Mouse (Mus musculus) MN1 (cell line): Measurements from ENCODE around the gene 1700029J07Rik.
A peak's percentile ranks its signal among the peaks of the same experiment; 100 is the strongest.

Experiments used
- DNase-seq: peaks from one replicate; pipeline ENCODE4 v3.0.0-alpha.2; 2016; ENCODE audit warnings: low spot score

Gene 1700029J07Rik

DNA sequence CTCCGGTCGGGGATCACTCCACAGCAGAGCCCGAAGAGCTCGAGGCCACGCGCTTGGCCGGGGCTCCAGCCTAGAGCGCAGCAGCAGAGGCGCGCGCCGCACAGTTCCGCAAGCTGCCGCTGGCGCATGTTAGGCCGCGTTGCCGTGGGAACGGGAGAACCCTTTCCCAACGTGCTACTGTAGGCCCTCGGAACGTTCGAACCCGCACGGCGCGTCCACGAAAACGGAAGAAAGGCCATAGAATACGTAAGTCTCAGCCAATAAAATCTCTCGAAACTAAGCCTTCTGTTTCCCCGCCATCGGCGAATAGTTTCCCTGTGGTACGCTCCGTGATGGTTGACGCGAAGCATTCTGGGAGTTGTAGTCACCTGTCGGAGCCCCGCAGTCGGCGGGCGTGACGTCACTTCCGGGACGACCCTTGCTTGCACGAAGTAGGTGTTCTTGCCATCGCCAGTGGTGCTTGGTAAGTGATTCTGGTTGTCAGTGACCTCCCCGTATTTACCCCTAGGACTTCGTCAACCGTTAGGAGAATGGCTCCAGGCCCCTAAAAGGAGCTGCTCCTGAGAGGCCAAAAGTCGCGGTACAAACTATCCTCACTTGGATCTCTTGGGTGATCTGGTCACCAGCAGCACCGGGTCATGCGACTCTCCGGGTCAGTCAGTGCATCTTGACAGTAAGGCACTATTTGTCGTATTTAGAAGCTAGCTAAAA is at the start of gene 1700029J07Rik, which contains the start of gene Ufsp2:
TSS of gene 1700029J07Rik (minus strand) at position 127 of the 711 bp plus-strand sequence.
TSS of gene Ufsp2 (plus strand) at position 403 of the 711 bp plus-strand sequence.
- DNase-seq: peak; percentile 99

DNA sequence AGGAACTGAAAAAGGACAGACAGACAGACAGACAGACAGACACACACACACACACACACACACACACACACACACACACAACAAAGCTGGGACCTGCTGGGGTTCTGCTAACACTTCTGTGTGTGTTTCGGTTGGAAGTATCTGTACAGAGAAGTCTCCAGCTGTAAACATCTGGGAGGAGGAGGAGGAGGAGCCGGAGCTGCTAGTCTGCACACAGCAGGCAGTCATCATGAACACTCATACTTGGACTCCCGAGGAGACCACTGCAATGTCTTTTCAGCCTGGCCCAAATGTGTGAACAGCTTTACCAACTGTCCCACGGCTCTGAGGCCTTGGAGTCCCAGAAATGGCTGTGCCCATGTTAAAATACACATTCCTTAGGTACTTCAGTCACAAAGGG is 49.3 kb upstream of the 1700029J07Rik start:
- no peak for DNase-seq

DNA sequence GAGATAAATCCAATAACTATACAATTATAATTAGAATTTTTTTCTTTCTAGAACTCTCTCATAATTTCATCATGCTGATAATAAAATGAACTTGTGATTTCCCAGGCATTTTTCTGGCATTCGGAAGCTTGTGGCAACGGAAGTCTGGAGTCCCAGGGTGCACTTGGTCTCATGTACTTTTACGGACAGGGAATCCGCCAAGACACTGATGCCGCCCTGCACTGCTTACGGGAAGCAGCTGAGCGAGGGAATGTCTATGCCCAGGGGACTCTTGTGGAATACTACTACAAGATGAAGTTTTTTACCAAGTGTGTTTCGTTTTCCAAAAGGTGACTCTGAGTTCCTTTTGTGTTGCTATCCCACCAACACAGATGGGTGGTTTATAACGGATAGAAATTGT is 47.7 kb upstream of the 1700029J07Rik start:
- no peak for DNase-seq

DNA sequence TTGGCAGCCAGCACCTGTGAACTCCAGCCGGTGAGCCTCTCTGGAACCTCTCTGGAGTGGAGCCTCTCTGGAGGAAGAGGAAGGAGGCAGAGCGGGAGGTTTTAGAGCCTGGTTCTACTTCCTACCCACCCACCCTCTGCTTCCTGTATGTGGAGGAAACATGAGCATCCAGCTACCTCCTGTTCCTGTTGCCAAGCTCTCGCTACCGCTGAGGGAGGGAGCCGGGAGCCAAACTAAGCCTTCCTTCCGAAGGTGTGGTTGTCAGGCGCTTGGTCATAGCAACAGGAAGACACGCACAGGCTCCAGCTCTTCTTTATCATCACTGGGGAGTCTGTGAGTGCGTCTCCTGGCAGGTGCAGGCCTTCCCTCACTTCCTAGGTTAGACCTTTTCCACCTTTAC is 47.2 kb upstream of the 1700029J07Rik start:
- DNase-seq: no peak

GRCm38 (mm10) chr8:46010746-46011680 is 36.0 kb upstream of the 1700029J07Rik start:
- no peak for DNase-seq

- no peak for DNase-seq
These were observed 35.3 kb upstream of the 1700029J07Rik start for GRCm38 (mm10) chr8:46010306-46010705.

DNA sequence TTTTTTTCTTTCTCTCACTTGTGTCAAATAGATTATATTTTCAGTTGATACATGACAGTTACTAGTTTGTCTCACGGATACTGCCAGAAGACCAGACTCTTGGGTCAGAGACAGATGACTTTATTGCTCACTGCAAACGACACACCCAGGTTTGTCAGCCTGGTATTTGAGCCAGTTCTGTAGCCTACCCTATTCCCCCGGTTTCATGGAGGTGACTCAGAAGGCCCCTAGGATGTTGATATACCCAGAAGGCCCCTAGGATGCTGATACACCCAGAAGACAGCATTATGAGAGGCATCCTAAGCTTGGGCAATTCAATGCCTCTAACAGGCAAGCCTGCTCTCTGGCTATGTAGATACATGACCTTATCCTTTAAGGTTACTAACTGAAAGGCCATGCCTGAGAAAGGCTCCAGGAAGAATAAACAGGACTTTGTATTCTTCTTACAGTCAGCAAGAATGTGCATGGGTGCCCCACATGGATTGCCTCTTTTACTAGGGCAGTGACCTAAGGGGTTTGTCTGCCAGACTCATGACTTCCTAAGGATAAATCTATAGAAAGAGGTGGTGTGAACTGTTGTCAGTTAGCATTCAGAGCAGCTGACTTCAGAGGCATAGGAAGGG is 32.1 kb upstream of the 1700029J07Rik start:
- DNase-seq: no peak

DNA sequence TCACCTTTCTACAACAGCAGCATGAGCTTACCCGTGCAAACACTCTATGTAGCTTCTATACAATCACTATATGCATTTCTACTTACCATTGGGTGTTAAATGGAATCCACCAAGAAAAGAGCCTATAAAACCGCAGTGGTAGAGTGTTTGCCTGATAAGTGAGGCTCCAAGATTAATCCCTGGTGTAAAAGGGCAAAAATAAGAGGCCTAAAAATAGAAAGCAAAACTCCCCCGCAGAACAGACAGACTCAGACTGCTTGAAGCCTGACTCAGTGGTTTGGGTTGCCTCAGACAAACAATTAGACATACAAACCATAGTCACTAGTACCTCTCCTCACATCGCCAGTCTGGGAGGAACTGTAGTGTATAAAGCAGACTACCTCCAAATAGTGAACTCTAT is 30.5 kb upstream of the 1700029J07Rik start, which contains the start of gene Ankrd37:
TSS of gene Ankrd37 (minus strand) at position 112 of the 400 bp plus-strand sequence.
- no peak for DNase-seq

DNA sequence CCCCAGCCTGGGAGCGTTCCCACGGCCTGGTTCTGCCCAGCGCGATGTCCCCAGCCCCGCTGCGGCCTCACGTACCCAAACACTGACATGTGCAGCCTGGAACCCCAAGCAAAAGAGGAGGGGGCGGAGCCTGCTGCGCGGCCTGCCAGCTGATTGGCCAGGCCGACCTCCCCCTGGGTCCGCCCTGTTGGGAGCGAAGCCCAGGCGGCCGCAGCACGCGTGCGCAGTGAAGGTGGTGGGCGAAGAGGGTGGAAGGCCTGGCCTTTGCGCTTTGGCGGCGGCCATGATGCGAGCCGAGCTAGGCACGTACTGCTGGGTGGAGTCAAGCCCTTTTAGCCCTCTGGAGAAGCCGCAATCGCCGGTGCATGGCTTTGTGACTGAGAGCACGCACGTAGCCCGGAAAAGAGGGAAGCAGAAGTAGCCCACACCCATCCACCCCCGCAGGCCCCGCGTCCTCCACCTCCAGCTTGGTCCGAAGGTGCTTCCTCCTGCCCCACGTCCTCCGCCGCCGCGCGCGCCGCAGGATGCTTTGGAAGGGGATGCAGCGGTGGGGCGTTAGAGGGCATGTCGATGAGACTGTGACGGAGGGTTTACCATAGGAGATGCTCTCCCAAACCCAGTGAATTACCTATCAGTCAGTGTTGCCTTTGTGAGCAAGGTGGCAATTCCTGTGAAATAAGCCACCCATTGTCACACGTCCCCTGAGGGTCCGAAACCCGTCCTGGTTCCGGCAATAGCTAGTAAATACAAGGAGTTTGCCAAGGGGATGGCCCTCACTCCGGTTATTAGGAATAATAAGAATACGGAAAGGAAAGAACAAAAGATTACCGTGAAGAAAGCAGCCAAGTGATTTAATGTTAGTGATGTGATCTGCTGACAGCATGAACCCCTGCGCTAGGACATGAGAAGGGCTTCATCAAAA is 25.0 kb upstream of the 1700029J07Rik start:
- DNase-seq: peak; percentile 99

- no peak for DNase-seq
These were observed 24.2 kb upstream of the 1700029J07Rik start, which contains the start of gene Lrp2bp for GRCm38 (mm10) chr8:45999138-45999783. Lrp2bp (plus strand) TSS chr8:45999303.

DNA sequence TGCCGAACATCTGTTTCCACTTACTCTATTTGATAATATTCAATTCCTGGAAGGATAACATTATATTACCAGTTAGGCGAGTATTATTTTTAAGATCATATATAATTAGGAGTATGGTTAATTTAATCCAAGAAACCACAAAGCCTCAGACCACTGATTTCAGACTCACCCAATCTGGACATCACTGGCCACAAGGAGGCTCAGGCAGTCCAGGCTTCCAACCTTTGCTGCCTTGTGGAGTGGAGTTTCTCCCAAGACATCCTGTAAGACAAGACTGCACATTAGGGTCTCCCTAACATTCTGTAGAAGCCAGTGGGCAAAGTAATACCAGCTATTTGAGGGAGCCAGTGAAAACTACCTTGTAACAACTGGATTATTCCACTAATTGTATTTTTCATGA is 23.2 kb upstream of the 1700029J07Rik start:
- DNase-seq: no peak

- no peak for DNase-seq
These were observed 20.5 kb upstream of the 1700029J07Rik start for GRCm38 (mm10) chr8:45995576-45995975.

- DNase-seq: no peak
These were observed 19.1 kb upstream of the 1700029J07Rik start for GRCm38 (mm10) chr8:45994111-45994510.

DNA sequence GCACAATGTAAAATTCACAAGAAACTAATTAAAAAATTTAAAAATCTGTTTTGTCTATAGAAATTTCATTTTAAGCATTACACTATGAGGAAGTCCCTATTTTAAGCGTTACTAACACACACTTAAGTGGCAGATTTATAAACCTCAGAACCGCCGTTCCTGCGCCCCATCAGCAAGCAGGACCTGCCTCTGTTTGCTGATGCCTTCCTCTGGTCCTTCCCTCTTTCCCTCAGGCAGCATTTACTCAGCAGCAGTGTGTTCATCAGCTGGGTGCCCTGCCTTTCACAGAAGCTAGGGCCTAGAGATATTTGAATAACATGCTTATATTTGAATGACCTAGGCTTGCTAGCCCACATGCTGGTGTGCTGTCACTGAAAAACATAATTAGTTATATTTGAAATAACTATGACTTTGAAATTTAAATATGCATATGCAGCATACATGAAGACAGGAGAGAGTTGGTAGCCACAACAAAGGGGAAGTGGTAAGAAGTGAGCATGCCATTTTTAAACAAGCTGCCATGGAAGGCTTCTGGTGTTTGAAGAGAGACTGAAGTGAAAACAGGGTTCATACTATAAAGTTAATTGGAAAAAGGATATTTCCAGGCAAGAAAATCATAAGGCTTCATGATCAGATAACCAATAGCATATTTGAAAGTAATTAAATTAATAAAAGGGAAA is 15.7 kb upstream of the 1700029J07Rik start:
- DNase-seq: no peak

- DNase-seq: no peak
These were observed 13.1 kb upstream of the 1700029J07Rik start for GRCm38 (mm10) chr8:45988189-45988588.

DNA sequence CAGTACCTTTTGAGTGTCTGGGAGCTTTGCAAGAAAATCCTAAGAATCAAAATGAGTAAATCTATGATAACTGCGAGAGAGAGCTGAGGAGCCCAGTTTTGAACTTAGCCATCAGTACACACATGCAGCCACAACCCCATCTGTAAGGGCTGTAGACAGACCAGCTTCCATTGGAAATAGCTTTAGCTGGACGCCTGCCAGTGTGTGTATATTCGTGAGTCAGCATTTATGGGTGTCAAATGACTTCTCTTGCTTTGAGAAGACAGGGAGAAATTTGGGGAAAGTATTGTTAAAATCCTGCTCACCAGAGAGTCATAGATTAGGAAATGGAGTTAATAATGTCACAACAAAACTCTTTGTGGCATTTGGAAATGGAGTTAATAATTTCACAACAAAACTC is 11.6 kb upstream of the 1700029J07Rik start:
- DNase-seq: no peak

- no peak for DNase-seq
These were observed 901 bp upstream of the 1700029J07Rik start for GRCm38 (mm10) chr8:45975837-45976468.

DNA sequence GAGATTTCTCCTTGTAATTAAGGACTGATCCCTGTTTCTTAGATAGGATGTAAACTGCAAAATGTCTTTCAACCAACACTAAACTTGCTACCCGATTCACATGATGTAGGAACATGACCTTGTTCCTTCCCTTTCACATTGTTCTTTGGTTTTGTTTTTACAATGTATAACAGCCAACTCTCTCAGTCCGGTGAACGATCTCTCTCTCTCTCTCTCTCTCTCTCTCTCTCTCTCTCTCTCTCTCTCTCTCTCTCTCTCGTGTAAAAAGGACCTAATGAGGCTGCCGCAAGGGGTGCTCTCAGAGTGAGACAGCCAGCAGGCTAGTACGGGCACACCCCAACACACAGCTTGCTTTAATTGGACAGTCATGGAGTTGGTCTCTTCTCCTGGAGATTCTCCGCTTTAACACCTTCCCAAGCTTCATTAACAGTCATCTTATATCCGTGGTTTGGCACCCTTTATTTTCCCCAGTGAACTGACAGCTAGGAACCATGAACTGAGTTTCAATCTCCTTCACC is 1.0 kb downstream of the 1700029J07Rik start:
- DNase-seq: peak; percentile 65

GRCm38 (mm10) chr8:45970894-45971293 is 4.2 kb downstream of the 1700029J07Rik start:
- no peak for DNase-seq
